Mouse (Mus musculus) spleen, adult 2 months (tissue): ENCODE measurements around the gene Ada.

Experiments
- CTCF ChIP-seq: fragments of 200-500 bp; IDR thresholded peaks from 2 replicates; pipeline ENCODE4 v1.5.1; 2011; ENCODE audit warnings: mild to moderate bottlenecking, inconsistent platforms; ENCODE audit not compliant: insufficient read depth, insufficient read length, insufficient replicate concordance; ENCODE audit errors: extremely low read depth
- POLR2A ChIP-seq: fragments of 200-500 bp; IDR thresholded peaks from 2 replicates; pipeline ENCODE4 v1.6.1; 2011; ENCODE audit warnings: low read depth, low read length, inconsistent platforms

DNA sequence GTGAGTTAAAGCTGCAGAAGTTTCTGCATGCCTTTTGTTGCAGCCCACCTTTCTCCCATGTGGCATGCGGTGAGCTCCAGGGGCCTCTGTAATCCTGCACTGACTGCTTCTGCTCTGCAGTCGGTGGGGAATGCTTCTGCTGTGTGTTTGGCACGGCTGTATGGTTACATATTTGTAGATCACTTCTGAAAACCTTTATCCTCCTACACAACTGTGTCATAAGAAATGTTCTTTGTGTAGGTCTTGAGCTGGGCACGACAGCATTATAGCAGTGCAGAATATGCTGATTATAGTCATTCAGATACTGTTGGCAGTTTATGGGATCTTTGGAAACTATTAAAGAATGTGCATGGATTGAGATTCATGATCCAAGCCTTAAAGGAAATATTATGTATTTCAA, 64.8 kb downstream of the Ada start:
- TF ChIP-seq POLR2A (no peak), CTCF (no peak)
